Mouse (Mus musculus) heart, adult 8-10 months (tissue): Measurements from ENCODE around the gene Ctdsp1. TPM values are rescaled to one million over a fixed set of nuclear protein-coding genes. Genes with fewer than 3 reads are reported as not detected.

Experiments
- DNase-seq: peaks from one replicate; pipeline ENCODE4 v3.0.0; 2022; ENCODE audit warnings: low spot score
- total RNA-seq, 4 experiments: library from RNA; stranded (reverse); gene quantifications; 2 replicates each; pipeline ENCODE4 v1.2.4; 2022

The Ctdsp1 gene
- total RNA-seq, 4 experiments from 2014 or later = 115 to 130 (median 121) TPM

GRCm38 (mm10) chr1:74396456-74397222, 5.3 kb downstream of the Ctdsp1 start:
- peak; percentile 50 for DNase-seq

GRCm38 (mm10) chr1:74397268-74397918, 6.1 kb downstream of the Ctdsp1 start:
- peak; percentile 99 for DNase-seq

DNA sequence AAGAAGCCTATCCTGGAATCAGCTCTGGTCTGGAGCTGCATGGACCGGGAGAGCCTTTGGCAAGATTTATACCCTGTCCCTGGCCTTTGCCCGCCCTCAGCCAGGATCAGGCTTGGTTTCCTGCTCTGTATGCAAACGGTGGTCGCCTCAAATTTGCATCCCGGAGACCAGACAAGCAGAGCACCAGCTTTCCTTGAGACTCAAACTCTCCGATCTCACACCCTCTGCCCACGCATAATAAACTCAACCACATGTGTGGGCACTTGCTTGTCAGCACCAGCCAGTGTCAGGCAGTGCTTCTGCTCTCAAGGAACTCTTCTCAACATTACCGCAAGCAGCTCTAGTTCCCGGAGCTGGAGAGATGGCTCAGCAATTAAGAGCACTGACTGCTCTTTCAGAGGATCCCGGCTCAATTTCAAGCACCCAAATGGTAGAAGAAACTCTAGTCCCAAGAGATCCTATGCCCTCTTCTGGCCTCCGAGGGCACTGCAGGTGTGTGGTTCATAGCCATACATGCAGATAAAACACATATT, 6.7 kb downstream of the Ctdsp1 start:
- peak; percentile 68 for DNase-seq

GRCm38 (mm10) chr1:74400531-74400930, 9.2 kb downstream of the Ctdsp1 start:
- DNase-seq = no peak

DNA sequence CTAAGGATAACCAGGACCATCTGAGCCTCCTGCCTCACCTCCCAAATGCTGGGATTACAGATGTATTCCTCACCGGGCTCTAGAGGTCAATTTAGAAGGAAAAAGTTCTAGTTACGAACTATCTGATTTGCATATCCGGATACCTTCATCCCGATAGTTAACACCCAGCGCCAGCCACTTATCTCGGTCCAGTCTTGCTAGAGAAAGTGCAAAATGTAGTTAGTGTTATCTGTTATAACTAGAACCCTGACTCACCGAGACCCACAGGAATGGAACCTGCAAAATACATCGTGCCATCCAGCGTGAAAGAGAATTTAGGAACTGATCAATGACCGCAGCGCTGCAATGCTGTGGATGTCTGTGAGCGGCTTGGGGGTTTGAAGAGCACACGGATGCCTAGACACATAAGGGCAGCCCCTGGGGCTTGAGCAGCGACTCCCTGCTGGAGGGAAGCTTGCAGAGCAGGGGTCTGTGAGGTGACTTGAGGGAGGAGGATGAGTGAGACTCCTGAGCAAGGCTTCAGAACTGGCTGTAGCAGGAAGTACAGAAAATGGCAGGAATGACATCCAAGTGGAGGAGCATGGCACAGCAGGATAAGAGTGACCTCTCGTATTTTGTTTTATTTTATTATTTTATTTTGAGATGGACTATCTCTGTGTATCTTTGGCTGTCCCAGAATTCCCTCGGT, 9.8 kb downstream of the Ctdsp1 start:
- DNase-seq = no peak

GRCm38 (mm10) chr1:74404206-74404605, 12.9 kb downstream of the Ctdsp1 start:
- no peak for DNase-seq

DNA sequence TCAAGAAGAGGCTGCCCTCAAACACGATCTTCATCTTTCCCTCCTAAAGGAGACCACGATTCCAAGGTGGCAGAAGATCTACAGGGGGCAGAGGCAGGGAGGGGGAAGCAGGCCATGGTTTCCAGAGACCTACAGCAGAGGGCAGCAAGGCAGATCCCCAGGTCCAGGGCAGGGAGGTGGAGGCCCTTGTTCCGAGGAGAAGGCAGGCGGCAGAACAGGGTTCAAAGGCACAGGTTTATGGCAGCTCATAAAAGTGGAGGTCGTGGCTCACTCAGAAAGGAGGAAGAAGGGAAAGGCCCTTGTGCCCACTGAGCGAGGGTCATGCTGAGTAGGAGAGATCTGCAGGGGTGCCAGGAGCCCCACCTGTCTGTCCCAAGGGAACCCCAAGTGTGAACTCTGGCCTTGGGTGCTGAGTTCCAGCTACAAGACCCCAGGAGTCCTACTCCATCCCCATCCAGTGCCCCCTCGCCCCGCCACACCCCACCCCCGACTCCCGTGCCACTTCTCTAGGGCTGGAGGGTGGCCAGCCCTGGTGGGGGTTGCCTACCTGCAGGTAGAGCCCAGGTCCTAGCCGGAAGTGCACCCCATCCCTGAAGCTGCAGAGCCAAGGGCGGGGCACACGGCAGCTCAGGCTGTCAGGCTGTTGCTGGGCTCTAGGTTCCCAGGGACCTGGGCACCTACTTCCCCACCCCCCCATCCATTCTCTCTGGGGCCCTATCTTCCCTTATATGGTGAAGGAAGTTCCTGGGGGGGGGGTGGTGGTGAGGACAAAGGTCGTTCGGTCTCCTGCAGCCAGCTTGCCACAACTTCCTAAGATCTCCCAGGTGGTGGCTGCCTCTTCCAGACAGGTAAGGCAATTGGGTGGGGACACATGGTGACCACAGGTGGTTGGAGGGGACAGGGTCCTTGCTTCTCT, 17.5 kb downstream of the Ctdsp1 start, which contains the start of gene Vil1:
Gene Vil1 (plus strand): TSS at position 788 of the 916 bp plus-strand sequence.
- DNase-seq = no peak

GRCm38 (mm10) chr1:74411753-74412325, 20.5 kb downstream of the Ctdsp1 start:
- DNase-seq = no peak

- DNase-seq = no peak
Observed at GRCm38 (mm10) chr1:74412711-74413110, 21.4 kb downstream of the Ctdsp1 start.

DNA sequence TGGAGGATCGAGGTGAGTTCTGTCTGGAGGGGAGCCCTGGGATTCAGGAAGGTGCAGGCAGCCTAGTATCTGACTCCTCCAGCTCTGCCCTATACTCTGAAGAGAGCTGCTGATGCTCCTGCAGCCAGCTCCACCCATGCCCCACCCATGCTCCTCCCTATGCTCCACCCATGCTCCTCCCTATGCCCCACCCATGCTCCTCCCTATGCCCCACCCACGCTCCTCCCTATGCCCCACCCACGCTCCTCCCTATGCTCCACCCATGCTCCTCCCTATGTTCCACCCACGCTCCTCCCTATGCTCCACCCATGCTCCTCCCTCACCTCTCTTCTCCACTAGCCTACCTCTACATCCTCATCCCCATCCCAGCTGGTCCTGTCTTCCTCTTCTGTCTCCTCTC, 23.8 kb downstream of the Ctdsp1 start:
- DNase-seq = no peak

DNA sequence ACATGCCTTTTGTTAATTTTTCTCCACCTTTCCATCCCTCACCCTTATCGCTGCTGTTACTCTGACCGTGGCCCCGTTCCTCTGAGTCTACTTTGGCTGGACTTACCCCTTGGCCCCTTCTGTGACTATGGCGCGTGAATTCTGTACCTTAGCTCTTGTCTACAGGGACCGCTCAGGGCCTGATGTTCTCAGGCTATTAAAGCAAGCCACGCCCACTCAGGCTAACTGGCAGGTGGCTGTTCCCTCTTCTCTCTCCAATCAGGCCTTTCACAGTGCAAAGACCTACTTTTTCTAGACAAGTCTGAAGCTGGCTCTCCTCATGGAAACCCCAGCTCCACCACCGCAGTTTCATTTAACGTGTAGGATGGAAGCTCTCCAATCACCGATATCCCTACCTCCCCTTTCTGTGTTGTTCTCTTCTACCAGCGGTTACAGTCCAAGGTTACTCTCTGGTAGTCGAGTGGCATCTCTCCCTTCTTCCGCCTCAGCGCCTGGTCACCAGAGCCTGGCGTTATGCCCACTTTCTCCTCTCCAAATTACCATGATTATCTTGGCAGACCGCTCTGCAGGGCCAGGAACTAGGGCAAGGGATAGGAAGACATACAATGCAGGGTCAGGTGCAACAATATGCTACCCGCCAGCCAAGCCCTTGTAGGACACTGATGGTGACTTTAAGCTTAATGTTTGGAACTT, 27.6 kb downstream of the Ctdsp1 start:
- peak; percentile 24 for DNase-seq

GRCm38 (mm10) chr1:74419440-74419794, 28.1 kb downstream of the Ctdsp1 start:
- peak; percentile 29 for DNase-seq

GRCm38 (mm10) chr1:74423147-74423546, 31.8 kb downstream of the Ctdsp1 start:
- DNase-seq = no peak

GRCm38 (mm10) chr1:74425845-74426244, 34.5 kb downstream of the Ctdsp1 start:
- no peak for DNase-seq

DNA sequence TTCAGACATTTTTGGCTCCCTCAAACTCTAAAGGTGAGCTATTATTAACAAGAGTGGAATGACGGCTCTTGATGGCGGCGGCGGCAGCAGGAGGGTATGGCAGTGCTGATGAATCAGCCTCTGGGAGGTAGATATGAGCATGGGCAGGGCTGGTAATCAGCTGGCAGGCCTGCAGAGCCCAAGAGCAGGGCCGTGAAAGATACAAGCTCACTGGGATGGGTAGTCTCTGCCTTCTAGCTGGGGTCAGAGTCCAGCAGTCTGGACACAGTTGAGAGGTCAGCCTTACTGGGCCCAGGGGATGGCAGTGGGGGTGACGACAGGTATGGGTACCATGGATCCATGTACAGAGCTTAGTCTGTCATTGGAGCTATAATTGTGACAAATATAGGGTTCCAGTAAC, 41.9 kb downstream of the Ctdsp1 start:
- DNase-seq = no peak

- DNase-seq = peak; percentile 21
Observed at GRCm38 (mm10) chr1:74434596-74434995, 43.3 kb downstream of the Ctdsp1 start.

DNA sequence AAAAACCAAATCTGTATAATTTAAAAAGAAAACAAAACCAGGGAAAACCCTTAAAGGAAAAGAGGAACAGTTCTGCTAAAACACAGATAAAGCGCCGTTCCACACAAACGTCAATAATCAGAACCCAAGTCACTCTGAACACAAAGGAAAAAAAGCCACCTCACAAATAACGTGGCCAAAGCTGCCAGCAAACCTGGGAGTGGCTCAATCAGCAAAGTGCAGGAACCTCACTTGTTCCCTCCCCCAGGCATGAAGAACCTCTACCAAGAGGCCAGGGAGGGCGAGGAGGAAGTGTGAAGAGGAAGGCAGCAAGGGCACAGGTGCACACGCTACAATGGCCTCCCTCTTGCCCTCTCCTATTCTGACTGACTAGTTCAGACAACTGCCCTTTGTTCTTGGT, 44.3 kb downstream of the Ctdsp1 start:
- DNase-seq = no peak

GRCm38 (mm10) chr1:74437702-74438427, 46.6 kb downstream of the Ctdsp1 start:
- peak; percentile 36 for DNase-seq

DNA sequence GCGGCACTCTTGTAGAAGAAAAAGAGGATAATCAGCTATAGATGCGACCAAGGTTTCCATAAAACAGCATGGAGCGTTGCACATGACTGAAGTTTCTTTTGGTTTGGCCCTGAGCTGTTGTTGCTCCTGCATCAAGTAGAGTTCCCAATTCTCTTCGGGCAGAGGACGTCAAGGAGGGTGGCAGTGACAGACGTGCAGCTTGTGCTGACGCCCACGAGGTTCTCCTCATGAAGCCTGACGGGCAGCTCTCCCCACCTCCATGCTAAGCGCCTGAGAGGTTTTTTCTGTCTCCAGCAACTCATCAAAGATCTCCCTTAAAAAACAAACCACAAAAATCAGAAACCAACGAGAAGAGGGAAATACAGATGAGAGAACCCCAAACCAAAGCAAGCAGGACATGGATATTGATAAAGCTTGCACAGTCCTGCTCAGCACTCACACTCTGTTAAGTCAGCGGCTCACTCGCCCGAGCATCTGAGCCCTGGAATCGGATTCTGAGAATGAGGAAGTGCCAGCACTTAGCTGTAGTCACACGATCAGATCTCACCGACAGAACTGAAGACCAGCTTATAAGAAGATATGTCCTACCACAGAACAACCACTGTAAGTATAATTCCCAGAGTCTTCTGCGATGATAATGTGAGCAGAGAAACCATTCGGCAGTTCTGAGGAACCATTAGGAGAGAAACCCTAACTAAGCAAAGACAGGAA, 48.0 kb downstream of the Ctdsp1 start:
- DNase-seq = no peak
